Mouse (Mus musculus) liver, embryonic 15.5 days (tissue): ENCODE measurements around the gene Sec13. TPM values are rescaled to one million over a fixed set of nuclear protein-coding genes. Genes with fewer than 3 reads are reported as not detected.
"Not testable (repeated sequence)": the region's sequence is repeated elsewhere in the genome, so short reads cannot be mapped to it uniquely, and the experiment has no call there.

Experiments used
- ATAC-seq: fragments of 200-750 bp; cut with Nextera tagmentation; 2 replicates; pipeline ENCODE4 v1.8.0; 2017; ENCODE audit warnings: moderate number of reproducible peaks, mild to moderate bottlenecking, moderate library complexity; ENCODE audit not compliant: insufficient read depth
- H3K27ac ChIP-seq: fragments of 300-500 bp; sonication (generic); replicated peaks from 2 replicates; pipeline ENCODE4 v1.5.1; 2015; ENCODE audit warnings: mild to moderate bottlenecking, inconsistent platforms
- H3K27me3 ChIP-seq: fragments of 300-500 bp; sonication (generic); 2 replicates; pipeline ENCODE4 v1.6.1; 2015; ENCODE audit warnings: mild to moderate bottlenecking, inconsistent platforms
- H3K36me3 ChIP-seq: fragments of 300-500 bp; sonication (generic); replicated peaks from 2 replicates; pipeline ENCODE4 v1.6.1; 2015; ENCODE audit warnings: moderate library complexity, mild to moderate bottlenecking, inconsistent platforms
- H3K4me1 ChIP-seq: fragments of 300-500 bp; sonication (generic); replicated peaks from 2 replicates; pipeline ENCODE4 v1.6.1; 2015; ENCODE audit warnings: inconsistent platforms
- H3K4me2 ChIP-seq: fragments of 300-500 bp; sonication (generic); 2 replicates; pipeline ENCODE4 v1.6.1; 2015; ENCODE audit warnings: moderate library complexity, mild to moderate bottlenecking, inconsistent platforms
- H3K4me3 ChIP-seq: fragments of 300-500 bp; sonication (generic); replicated peaks from 2 replicates; pipeline ENCODE4 v1.5.1; 2015; ENCODE audit warnings: mild to moderate bottlenecking, inconsistent platforms
- H3K9ac ChIP-seq: fragments of 300-500 bp; sonication (generic); 2 replicates; pipeline ENCODE4 v1.6.1; 2015; ENCODE audit warnings: moderate library complexity, mild to moderate bottlenecking, inconsistent platforms
- H3K9me3 ChIP-seq: fragments of 300-500 bp; sonication (generic); replicated peaks from 2 replicates; pipeline ENCODE4 v1.6.1; 2016; ENCODE audit warnings: inconsistent platforms
- WGBS: fragments of 180-500 bp; shearing (Covaris S2); methylation state at CpG from one replicate; pipeline ENCODE4 v1.1.7; 2015; ENCODE audit warnings: mixed read lengths; ENCODE audit not compliant: insufficient replicate concordance; 5-methylcytosine and 5-hydroxymethylcytosine counted together
- polyA plus RNA-seq: library from polyadenylated mRNA; unstranded; fragments of >200 nt; fragmentation: Nextera tagmentation; extraction: Ambion mirVana; gene quantifications from 2 replicates; pipeline ENCODE4 v1.2.1, GENCODE M21; 2015

Sec13 gene
- polyA plus RNA-seq, 1 experiment from 2014 or later = 117 TPM

DNA sequence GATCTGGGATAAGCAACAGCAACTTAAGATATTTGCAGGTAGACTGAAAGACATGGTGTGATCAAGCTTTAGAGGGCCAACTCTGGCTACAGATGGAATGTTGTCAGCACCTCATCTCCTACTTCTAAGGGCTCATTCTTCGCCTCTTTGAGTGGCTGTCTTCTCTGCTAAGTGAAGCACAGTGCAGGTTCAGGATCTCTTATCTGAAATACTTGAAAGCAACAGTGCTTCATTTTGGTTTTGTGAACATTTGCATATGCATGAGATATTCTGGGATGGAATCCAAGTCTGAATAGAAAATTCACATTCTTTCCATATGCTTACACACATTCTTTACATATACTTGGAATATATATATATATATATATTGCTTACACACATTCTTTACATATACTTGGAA, 1.8 kb upstream of the Sec13 start:
- Histone ChIP-seq H3K27ac (no peak overlapping the region), H3K9me3 (no peaks in the 10 kb centered on the region), H3K27me3 (peaks cover 5% of the 10 kb centered on the region), H3K9ac (no peak overlapping the region), H3K4me3 (no peak overlapping the region), H3K4me1 (peaks cover 20% of the 10 kb centered on the region), H3K4me2 (no peak overlapping the region), H3K36me3 (peaks cover 12% of the 10 kb centered on the region)
- WGBS = 53% methylated on average over 1 of the region's 1 CpGs
- no peak for ATAC-seq

GRCm38 (mm10) chr6:113741425-113741824, 882 bp upstream of the Sec13 start:
- Histone ChIP-seq H3K36me3 (peaks cover 19% of the 10 kb centered on the region), H3K27ac (no peak overlapping the region), H3K4me1 (peaks cover 20% of the 10 kb centered on the region), H3K27me3 (peaks cover 4% of the 10 kb centered on the region; the same call in 1 of the 2 replicates), H3K9me3 (no peaks in the 10 kb centered on the region), H3K4me2 (no peak overlapping the region), H3K4me3 (no peak overlapping the region), H3K9ac (no peak overlapping the region)
- no peak for ATAC-seq
- WGBS = 59% methylated on average over 2 of the region's 2 CpGs

DNA sequence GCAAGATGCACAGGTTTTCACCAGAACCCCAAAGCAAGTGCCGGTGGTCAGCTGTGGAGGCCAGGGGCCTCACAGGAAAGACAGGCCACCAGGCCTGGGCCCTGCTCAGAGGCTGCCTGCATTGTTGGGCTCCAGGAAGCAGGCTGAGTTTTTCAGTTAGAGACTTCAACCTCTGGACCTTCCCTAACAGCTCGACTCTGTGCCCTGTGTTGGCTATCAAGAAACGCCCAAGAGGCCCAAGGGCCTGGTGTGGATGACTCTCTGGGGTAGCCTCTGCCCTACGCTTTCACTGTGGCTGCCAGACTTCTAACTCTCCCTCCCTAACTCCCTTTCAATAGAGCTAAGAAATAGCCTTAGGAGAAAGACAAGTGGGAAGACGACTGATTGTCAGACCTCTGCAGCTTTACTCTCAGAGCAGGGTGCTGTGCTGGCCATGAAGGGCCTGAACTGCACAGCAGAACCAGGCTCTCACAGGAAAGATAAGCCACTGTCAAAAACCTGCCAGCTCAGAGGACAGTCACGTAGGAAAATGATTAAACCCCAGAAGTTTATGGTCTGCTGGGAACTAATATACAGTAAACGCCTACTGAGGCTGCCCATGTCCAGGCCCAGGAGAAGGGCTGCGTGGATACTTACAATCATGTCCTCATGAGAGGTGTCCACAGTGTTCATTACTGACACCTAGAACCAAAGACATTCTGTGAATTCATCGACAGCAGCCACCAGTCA, 3.1 kb downstream of the Sec13 start:
- H3K36me3 ChIP-seq = peaks cover 47% of the 10 kb centered on the region
- H3K4me2 ChIP-seq = no peak overlapping the region
- 70% methylated on average over 9 of the region's 9 CpGs for WGBS
- H3K9ac ChIP-seq = no peak overlapping the region
- H3K4me3 ChIP-seq = no peak overlapping the region
- no peak for ATAC-seq
- no peak overlapping the region for H3K27ac ChIP-seq
- no peaks in the 10 kb centered on the region for H3K9me3 ChIP-seq
- H3K4me1 ChIP-seq = peaks cover 20% of the 10 kb centered on the region
- H3K27me3 ChIP-seq = no peaks in the 10 kb centered on the region

DNA sequence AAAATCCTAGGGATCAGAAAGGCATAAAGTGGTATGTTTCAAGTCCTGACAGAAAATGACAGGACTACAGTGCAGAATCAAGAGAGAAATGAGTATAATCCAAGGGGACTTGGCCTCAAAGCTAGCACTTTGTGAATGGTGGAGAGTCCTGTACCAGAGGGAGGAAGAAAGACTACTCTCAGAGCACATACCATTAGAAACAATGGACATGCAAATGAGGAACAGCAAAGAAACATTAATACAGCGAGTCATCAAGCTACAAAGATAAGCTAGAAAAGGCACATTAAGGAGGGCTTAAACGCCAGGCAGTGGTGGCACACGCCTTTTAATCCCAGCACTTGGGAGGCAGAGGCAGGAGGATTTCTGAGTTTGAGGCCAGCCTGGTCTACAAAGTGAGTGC, 9.2 kb downstream of the Sec13 start:
- peaks cover 88% of the 10 kb centered on the region for H3K36me3 ChIP-seq
- H3K9ac ChIP-seq = no peak overlapping the region
- H3K4me1 ChIP-seq = no peaks in the 10 kb centered on the region
- H3K27me3 ChIP-seq = no peaks in the 10 kb centered on the region
- H3K27ac ChIP-seq = no peak overlapping the region
- no peak overlapping the region for H3K4me2 ChIP-seq
- WGBS = 77% methylated on average over 3 of the region's 3 CpGs
- H3K9me3 ChIP-seq = no peaks in the 10 kb centered on the region
- ATAC-seq = no peak
- H3K4me3 ChIP-seq = no peak overlapping the region

- no peak overlapping the region for H3K4me3 ChIP-seq
- no peaks in the 10 kb centered on the region for H3K9me3 ChIP-seq
- WGBS = 83% methylated on average over 7 of the region's 7 CpGs
- H3K9ac ChIP-seq = no peak overlapping the region
- no peak overlapping the region for H3K4me2 ChIP-seq
- peaks cover 91% of the 10 kb centered on the region for H3K36me3 ChIP-seq
- no peak for ATAC-seq
- no peaks in the 10 kb centered on the region for H3K4me1 ChIP-seq
- no peak overlapping the region for H3K27ac ChIP-seq
- no peaks in the 10 kb centered on the region for H3K27me3 ChIP-seq
Measured at GRCm38 (mm10) chr6:113728181-113728580, 12.4 kb downstream of the Sec13 start.

GRCm38 (mm10) chr6:113721061-113721460, 19.5 kb downstream of the Sec13 start:
- Histone ChIP-seq H3K36me3 (peaks cover 89% of the 10 kb centered on the region), H3K4me2 (no peak overlapping the region), H3K27me3 (no peaks in the 10 kb centered on the region), H3K4me3 (no peak overlapping the region), H3K27ac (peak overlapping the region; percentile 29; the same call in 1 of the 2 replicates), H3K9ac (no peak overlapping the region), H3K9me3 (no peaks in the 10 kb centered on the region), H3K4me1 (peaks cover 25% of the 10 kb centered on the region)
- 70% methylated on average over 4 of the region's 4 CpGs for WGBS
- peak; percentile 73 for ATAC-seq

DNA sequence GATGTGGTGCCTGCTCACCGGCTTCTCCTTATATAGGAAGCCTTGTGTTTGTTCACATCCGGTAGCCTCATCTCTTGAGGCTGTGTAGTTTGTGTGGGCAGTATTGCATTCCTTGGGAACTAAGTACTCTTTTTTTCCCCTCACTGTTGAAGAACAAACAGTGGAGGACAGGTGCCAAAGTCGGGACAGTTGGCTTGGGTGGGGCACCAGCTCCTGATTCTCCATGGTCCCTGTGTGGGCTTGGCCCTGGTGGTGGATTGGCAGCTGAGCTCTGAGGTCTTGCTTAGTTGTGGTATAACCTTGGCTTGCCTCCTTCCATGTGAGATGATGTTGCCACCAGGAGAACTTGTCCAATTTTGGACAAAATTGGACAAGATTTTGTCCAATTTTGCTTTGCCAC, 20.7 kb downstream of the Sec13 start, which contains the start of gene Ghrl:
Gene Ghrl, minus strand, starts transcription at position 3 of the 400 bp plus-strand sequence.
- H3K9ac ChIP-seq = no peak within 1 kb of the TSS
- 79% methylated on average over 3 of the region's 3 CpGs for WGBS
- H3K36me3 ChIP-seq = peaks cover 91% of the 10 kb centered on the region
- peaks cover 28% of the 10 kb centered on the region for H3K4me1 ChIP-seq
- H3K4me2 ChIP-seq = no peak within 1 kb of the TSS
- no peaks in the 10 kb centered on the region for H3K9me3 ChIP-seq
- H3K27ac ChIP-seq = peak within 1 kb of the TSS; percentile 29
- no peak for ATAC-seq
- H3K27me3 ChIP-seq = no peaks in the 10 kb centered on the region
- H3K4me3 ChIP-seq = no peak within 1 kb of the TSS

- no peak overlapping the region for H3K27ac ChIP-seq
- no peak overlapping the region for H3K4me3 ChIP-seq
- H3K36me3 ChIP-seq = peaks cover 91% of the 10 kb centered on the region
- 81% methylated on average over 3 of the region's 3 CpGs for WGBS
- H3K4me1 ChIP-seq = peaks cover 29% of the 10 kb centered on the region
- H3K4me2 ChIP-seq = no peak overlapping the region
- no peaks in the 10 kb centered on the region for H3K9me3 ChIP-seq
- ATAC-seq = no peak
- no peak overlapping the region for H3K9ac ChIP-seq
- no peaks in the 10 kb centered on the region for H3K27me3 ChIP-seq
Measured at GRCm38 (mm10) chr6:113717541-113717940, 23.0 kb downstream of the Sec13 start.

DNA sequence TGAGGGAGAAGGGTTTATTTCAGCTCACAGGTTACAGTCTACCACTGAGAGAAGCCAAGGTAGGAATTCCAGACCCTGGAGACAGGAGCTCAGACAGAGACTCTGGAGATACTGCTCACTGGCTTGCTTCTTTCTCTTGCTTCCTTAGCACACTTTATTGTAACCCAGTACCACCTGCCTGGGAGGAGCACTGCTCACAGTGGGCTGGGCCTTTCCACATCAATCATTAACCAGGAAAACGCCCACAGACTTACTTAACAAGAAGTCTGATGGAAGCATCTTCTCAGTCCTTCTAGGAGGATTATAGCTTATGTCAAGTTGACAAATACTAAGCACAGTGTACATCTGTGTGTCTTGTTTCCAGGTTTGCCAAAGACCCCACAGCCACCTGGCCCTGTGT, 25.7 kb downstream of the Sec13 start:
- no peaks in the 10 kb centered on the region for H3K27me3 ChIP-seq
- H3K4me2 ChIP-seq = no peak overlapping the region
- 0 out of 2 replicates have a peak overlapping the region, but pooled peaks have one; percentile 34 for H3K27ac ChIP-seq
- H3K9ac ChIP-seq = no peak overlapping the region
- 57% methylated on average over 1 of the region's 1 CpGs for WGBS
- no peaks in the 10 kb centered on the region for H3K9me3 ChIP-seq
- ATAC-seq = no peak
- no peak overlapping the region for H3K4me3 ChIP-seq
- peaks cover 13% of the 10 kb centered on the region for H3K4me1 ChIP-seq
- peaks cover 98% of the 10 kb centered on the region for H3K36me3 ChIP-seq

DNA sequence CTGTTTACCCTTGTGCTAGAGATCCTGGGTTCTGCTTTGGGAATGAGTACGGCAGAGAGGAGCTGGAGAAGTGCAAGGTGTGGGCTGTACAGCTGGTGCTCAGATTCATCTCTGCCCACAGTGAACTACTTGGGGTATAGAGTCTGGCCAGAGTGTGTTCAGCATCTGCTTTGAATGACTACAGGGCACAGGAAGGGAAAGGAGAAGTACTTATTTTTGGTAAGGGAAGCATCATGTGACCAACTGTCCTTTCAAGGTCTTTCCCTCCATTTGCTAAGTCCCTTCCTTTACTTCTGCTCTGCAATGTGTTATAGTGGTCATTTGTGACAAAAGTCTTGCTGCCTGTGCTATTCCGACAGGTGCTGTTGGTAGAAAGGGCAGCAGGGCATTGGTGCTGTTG, 26.3 kb downstream of the Sec13 start:
- no peaks in the 10 kb centered on the region for H3K9me3 ChIP-seq
- H3K9ac ChIP-seq = no peak overlapping the region
- H3K36me3 ChIP-seq = peaks cover 98% of the 10 kb centered on the region
- no peak overlapping the region for H3K4me3 ChIP-seq
- H3K4me2 ChIP-seq = no peak overlapping the region
- H3K27me3 ChIP-seq = no peaks in the 10 kb centered on the region
- H3K27ac ChIP-seq = 0 out of 2 replicates have a peak overlapping the region, but pooled peaks have one; percentile 34
- no peak for ATAC-seq
- 75% methylated on average over 2 of the region's 2 CpGs for WGBS
- H3K4me1 ChIP-seq = peaks cover 11% of the 10 kb centered on the region

DNA sequence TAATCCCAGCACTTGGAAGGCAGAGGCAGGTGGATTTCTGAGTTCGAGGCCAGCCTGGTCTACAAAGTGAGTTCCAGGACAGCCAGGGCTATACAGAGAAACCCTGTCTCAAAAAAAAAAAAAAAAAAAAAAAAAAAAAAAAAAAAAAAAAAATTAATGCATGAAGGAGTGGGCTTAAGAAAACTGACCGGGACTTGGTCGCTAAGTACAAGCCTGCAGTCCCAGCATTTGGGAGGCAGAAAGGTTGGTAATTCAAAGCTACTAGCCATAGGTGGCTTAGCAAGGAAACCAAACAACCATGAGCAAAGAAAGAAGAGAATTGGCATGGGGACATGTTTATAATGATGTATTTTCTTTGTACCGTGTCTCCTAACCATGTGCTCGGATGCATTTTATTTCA, 27.2 kb downstream of the Sec13 start:
- 91% methylated on average over 5 of the region's 5 CpGs for WGBS
- H3K9ac ChIP-seq, H3K27me3 ChIP-seq, H3K27ac ChIP-seq, H3K9me3 ChIP-seq, H3K4me1 ChIP-seq, H3K4me2 ChIP-seq, H3K4me3 ChIP-seq, ATAC-seq: not testable (repeated sequence)
- peaks cover 98% of the 10 kb centered on the region for H3K36me3 ChIP-seq

- peaks cover 4% of the 10 kb centered on the region; the same call in 1 of the 2 replicates for H3K4me1 ChIP-seq
- H3K27me3 ChIP-seq = no peaks in the 10 kb centered on the region
- no peaks in the 10 kb centered on the region for H3K9me3 ChIP-seq
- H3K27ac ChIP-seq = no peak overlapping the region
- ATAC-seq = no peak
- no peak overlapping the region for H3K4me3 ChIP-seq
- 82% methylated on average over 3 of the region's 3 CpGs for WGBS
- H3K36me3 ChIP-seq = peaks cover 99% of the 10 kb centered on the region
- no peak overlapping the region for H3K9ac ChIP-seq
- no peak overlapping the region for H3K4me2 ChIP-seq
Measured at GRCm38 (mm10) chr6:113712718-113713117, 27.8 kb downstream of the Sec13 start.
